Mouse (Mus musculus) thymus, adult 2 months (tissue): ENCODE measurements around the gene Siah2.

ENCODE experiments used
- CTCF ChIP-seq: fragments of 200-500 bp; IDR thresholded peaks from 2 replicates; pipeline ENCODE4 v1.5.1; 2012; ENCODE audit warnings: mild to moderate bottlenecking, control low read depth, low read length, moderate library complexity, borderline replicate concordance; ENCODE audit not compliant: control insufficient read depth, poor library complexity, insufficient read depth; ENCODE audit errors: extremely low read depth
- POLR2A ChIP-seq: fragments of 200-500 bp; IDR thresholded peaks from 2 replicates; pipeline ENCODE4 v1.6.1; 2012; ENCODE audit warnings: mild to moderate bottlenecking, low read length, control low read depth, moderate library complexity; ENCODE audit not compliant: control insufficient read depth, poor library complexity, insufficient read depth; ENCODE audit errors: extremely low read depth

- TF ChIP-seq CTCF = no peak
- no peak for TF ChIP-seq POLR2A
These were observed 28.2 kb downstream of the Siah2 start for GRCm38 (mm10) chr3:58663970-58664369.
